Mouse (Mus musculus) heart, adult 8-10 months (tissue): ENCODE data around the gene Smok2a. TPM values are rescaled to one million over a fixed set of nuclear protein-coding genes. Genes with fewer than 3 reads are reported as not detected.
"Not testable (repeated sequence)": the region's sequence is repeated elsewhere in the genome, so short reads cannot be mapped to it uniquely, and the experiment has no call there.

Experiments
- DNase-seq: peaks from one replicate; pipeline ENCODE4 v3.0.0; 2022; ENCODE audit warnings: low spot score
- total RNA-seq, 4 experiments: library from RNA; stranded (reverse); gene quantifications; 2 replicates each; pipeline ENCODE4 v1.2.4; 2022

Smok2a gene
- total RNA-seq, 4 experiments from 2014 or later = not detected

- DNase-seq = no peak
These were observed 6.8 kb upstream of the Smok2a start for GRCm38 (mm10) chr17:13214169-13214568.

DNA sequence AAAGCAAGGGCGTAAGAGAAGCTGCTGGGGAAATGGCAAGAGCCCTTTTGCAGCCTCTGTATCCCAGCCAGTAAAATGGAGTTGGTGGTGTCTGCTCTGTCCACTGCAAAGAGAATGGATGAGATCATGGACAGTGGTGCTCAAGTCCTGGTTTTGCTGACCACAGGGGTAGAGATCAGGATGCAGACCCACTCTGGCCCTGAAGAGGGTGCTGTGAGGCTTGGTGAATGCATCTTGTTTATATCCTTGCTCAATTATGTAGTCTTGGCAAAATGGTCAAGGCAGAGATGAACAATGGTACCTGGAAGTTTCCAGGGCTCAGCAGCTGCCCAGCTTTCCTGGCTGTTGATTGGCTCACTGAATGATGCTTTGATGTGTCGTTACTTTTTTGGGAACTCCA, 5.4 kb upstream of the Smok2a start:
- DNase-seq = no peak

- not testable (repeated sequence) for DNase-seq
These were observed 933 bp downstream of the Smok2a start for GRCm38 (mm10) chr17:13221921-13222320.

DNA sequence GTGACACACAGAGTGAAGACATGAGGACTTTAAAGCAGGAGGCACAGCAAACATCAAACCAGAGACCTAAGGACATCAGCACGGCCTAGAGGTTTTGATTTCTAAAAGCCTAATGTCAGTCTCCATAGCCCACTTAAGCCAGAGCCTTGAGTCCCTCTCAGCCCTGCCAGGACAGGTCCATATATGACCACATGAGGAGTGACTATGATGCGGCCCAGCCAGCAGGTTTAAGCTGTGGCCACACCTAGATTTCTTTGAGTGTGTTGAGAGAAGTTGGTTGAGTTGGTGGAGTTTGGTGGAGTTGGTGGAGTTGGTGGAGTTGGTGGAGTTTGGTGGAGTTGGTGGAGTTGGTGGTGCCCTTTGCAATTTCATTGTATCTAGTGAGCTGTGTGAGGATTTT, 9.0 kb downstream of the Smok2a start, which contains the start of gene Smok2b:
TSS of gene Smok2b (plus strand) at position 301 of the 400 bp plus-strand sequence.
- DNase-seq = not testable (repeated sequence)

GRCm38 (mm10) chr17:13239461-13239860, 18.5 kb downstream of the Smok2a start:
- not testable (repeated sequence) for DNase-seq

DNA sequence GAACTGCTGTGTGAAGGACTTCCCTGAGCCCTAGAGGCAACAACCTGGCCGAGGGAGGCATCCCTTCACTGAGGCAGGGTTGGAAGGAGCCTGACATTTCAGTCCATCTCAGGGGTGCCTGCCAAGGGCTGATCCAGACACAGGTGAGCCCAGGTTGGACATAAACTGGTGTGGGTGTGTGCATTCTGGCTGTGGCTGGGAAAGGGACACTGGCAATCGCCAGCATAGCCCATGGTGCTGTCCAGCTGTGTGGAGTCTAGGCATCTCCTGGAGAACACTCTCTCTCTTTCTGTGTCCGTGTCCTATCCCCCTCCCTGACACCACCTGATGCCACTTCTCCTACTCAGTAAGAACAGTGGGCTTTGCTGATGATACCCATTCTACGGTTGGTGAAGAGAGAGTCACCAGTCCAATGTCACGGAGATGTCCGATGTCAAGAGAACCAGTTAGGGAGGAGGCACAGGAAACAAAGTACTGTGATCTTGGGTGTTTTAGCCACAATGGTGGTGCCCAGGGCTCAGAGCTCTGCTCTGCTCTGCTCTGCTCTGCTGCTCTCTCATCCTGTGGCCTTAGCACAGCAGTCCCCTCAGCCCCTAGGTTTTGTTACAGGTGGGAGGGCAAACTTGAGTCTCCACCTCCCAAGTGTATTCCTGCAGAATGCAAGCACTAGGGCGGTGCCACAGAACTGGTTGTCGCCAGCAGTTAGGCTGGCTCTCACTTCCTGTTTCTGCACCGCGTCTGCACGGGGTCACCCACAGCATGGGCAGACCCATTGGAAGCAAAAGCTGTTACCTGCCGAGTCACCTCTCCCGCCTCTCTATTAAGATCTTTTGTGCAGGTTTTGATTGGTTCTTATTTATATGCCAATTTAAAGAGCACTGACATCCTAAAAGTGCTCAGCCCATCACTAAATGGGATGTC, 20.1 kb downstream of the Smok2a start:
- not testable (repeated sequence) for DNase-seq

DNA sequence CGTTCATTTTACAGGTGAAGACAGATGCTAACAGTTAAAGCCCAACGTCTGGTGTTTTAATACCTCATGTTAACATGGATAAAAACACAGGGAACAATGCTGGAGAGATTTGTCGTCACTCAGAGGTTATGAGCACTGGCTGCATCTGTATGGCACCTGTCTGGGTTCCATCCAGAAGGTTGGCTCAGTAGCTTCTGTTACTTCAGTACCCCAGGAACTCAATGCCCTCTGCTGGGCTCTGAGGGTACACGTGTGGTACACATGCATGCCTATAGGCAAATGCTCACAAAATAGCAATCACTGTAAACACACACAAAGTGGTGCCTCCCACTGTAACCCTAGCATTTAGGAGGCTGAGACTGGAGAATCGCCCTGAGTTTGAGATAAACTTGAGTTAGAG, 33.8 kb downstream of the Smok2a start:
- not testable (repeated sequence) for DNase-seq

Other genes starting within 250 kb of the Smok2a start
- gene Wtap, start 227.0 kb upstream of the Smok2a start, total RNA-seq = 10 to 100 TPM; 31.7 to 33.9 (median 32.4) TPM
- 1,000 to 10,000 TPM; 1,030 to 1,116 (median 1,059) TPM for gene Sod2, start 214.3 kb upstream of the Smok2a start, total RNA-seq
- gene Gpr31b, start 168.9 kb upstream of the Smok2a start, total RNA-seq = not detected
- under 1 TPM in 2 of 4 experiments, not detected in 2; 0.11 to 0.34 TPM for gene Tcp10b, start 160.1 kb upstream of the Smok2a start, total RNA-seq
- not detected for gene Unc93a, start 89.4 kb upstream of the Smok2a start, total RNA-seq
- not detected for gene Smok2b, start 9.1 kb downstream of the Smok2a start, total RNA-seq
- not detected for gene Tcp10c, start 133.4 kb downstream of the Smok2a start, total RNA-seq